Mouse (Mus musculus) kidney, adult 8-10 months (tissue): Measurements from ENCODE around the gene Carmil1.

Source experiments
- DNase-seq, 2 experiments: peaks; one replicate each; pipeline ENCODE4 v3.0.0; 2022

Gene Carmil1

GRCm38 (mm10) chr13:24027191-24028170 lies 253.1 kb downstream of the Carmil1 start:
- no peak for DNase-seq

DNA sequence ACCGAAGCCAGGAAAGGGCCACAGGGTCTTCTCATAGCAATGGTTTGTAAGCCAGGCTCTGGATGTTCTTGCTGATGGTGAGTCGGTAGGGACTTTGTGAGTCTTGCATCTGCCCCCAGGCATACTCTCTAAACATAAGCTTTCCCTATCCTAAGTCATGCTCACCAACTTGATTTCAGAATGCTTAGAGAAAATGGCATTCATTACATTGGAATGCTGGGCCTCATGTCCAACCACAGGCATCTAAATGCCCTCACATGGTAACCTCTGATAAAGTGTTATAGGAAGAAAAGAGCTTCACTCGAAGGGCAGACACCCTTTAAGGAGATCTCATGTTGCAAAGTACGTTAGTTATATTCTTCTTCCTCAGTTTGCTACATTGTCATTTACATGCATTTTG lies 262.1 kb downstream of the Carmil1 start:
- DNase-seq = no peak

DNA sequence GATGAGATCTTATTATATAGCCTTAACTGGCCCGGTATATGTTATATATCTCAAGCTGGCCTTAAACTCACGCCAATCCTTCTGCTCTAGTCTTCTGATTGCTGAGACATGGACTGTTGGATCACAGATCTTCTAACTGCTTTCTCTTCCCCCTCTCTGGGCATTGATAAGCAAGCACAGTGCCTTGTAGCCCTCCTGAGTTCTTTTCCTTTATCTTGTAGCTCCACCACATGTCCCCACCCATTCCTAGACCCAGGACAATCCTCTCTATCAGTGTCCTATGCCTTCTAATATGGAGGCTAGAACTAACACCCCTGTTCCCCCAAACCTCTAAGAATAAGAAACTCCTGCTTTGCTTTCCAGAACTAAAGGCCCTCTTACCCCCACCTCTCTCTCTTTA lies 275.1 kb downstream of the Carmil1 start:
- no peak for DNase-seq

GRCm38 (mm10) chr13:24001797-24002196 lies 278.8 kb downstream of the Carmil1 start:
- no peak for DNase-seq

DNA sequence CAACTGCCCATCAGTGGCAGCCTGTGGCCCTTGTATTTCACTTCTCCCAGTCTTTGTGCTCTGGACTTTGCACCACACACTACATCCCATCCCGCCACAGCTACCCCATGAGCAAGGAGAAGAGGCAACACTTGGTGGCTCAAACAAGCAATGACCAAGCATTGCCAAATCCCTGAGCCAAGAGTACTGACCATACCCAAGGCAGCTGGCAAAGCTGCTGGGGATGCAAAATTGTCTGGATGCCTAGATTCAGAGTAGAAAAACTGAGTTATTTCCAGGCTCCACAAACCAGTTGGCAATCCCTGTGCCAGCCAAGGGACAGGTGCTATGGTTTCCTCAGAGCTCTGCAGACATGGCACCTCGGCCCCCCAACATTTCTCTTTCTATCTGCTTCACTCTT lies 279.5 kb downstream of the Carmil1 start:
- no peak for DNase-seq

DNA sequence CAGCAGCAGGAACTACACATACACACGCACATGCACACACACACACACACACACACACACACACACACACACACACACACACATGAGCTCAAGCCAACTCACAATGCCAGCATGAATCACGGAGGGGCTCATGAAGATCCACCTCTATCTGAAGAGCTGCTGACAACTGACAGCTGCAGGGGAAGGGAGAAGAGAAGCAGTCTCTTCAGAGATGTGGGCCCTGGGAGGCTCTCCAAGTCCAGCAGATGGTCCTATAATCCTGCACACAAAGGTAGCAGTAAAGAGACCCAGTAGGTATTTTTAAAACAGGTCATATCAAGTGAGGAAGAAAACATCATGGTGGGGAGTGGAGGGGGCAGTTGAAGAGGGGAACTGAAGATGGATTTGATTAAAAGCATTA lies 281.8 kb downstream of the Carmil1 start:
- no peak for DNase-seq

- no peak for DNase-seq
Observed at GRCm38 (mm10) chr13:23994756-23995155, 285.8 kb downstream of the Carmil1 start.

- no peak for DNase-seq
Observed at GRCm38 (mm10) chr13:23994024-23994423, 286.6 kb downstream of the Carmil1 start.

DNA sequence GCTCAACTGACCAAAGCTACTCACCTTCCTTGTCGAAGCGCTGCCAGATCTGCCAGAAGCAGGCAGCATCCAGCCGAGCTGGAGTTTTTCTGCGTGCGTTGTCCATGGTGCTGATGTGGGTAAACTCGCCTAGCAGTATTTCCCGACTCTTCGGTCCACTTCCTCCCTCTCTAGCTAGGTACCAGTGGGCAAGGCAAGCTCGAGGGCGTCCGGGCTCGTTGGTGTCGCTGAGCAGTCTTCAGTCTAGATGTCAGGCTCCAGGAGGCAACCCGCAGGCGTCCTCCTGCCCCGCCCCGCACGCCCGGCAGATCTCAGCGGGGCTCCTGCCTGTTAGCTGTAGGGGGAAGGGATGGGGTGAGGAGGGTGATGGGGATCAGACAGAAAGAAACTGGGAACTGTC lies 289.7 kb downstream of the Carmil1 start, which contains the start of gene Scgn:
Gene Scgn (minus strand): TSS at position 287 of the 400 bp plus-strand sequence.
- peak; percentile 27 to 71 for DNase-seq

GRCm38 (mm10) chr13:23990451-23990850 lies 290.1 kb downstream of the Carmil1 start:
- DNase-seq = no peak

- DNase-seq = no peak
Observed at GRCm38 (mm10) chr13:23985130-23985529, 295.5 kb downstream of the Carmil1 start.

- DNase-seq = no peak
Observed at GRCm38 (mm10) chr13:23972271-23972670, 308.3 kb downstream of the Carmil1 start.

- no peak for DNase-seq
Observed at GRCm38 (mm10) chr13:23971870-23972269, 308.7 kb downstream of the Carmil1 start.

GRCm38 (mm10) chr13:23964909-23965308 lies 315.7 kb downstream of the Carmil1 start:
- no peak for DNase-seq
